Mouse (Mus musculus) thymus, adult 2 months (tissue): ENCODE measurements around the gene Itm2a. TPM values are rescaled to one million over a fixed set of nuclear protein-coding genes. Genes with fewer than 3 reads are reported as not detected.

Experiments used
- DNase-seq: peaks from one replicate; pipeline ENCODE4 v3.0.0; 2021
- H3K27ac ChIP-seq: fragments of 200-500 bp; 2 replicates; pipeline ENCODE4 v1.5.1; 2012; ENCODE audit warnings: low read length, control low read depth; ENCODE audit not compliant: control insufficient read depth, insufficient read depth
- H3K27me3 ChIP-seq: fragments of 200-500 bp; 2 replicates; pipeline ENCODE4 v1.6.1; 2012; ENCODE audit warnings: mild to moderate bottlenecking, low read length, moderate library complexity, mixed read lengths; ENCODE audit not compliant: control insufficient read depth, insufficient read depth
- H3K36me3 ChIP-seq: fragments of 200-500 bp; 2 replicates; pipeline ENCODE4 v1.6.1; 2012; ENCODE audit warnings: mild to moderate bottlenecking, low read length, moderate library complexity; ENCODE audit not compliant: control insufficient read depth, insufficient read depth
- H3K4me1 ChIP-seq: fragments of 200-500 bp; replicated peaks from 2 replicates; pipeline ENCODE4 v1.6.1; 2012; ENCODE audit warnings: low read length; ENCODE audit not compliant: control insufficient read depth, insufficient read depth
- H3K4me3 ChIP-seq: fragments of 200-500 bp; 2 replicates; pipeline ENCODE4 v1.5.1; 2012; ENCODE audit warnings: mild to moderate bottlenecking, low read length, control low read depth, moderate library complexity; ENCODE audit not compliant: control insufficient read depth, insufficient read depth
- CTCF ChIP-seq: fragments of 200-500 bp; IDR thresholded peaks from 2 replicates; pipeline ENCODE4 v1.5.1; 2012; ENCODE audit warnings: mild to moderate bottlenecking, control low read depth, low read length, moderate library complexity, borderline replicate concordance; ENCODE audit not compliant: control insufficient read depth, poor library complexity, insufficient read depth; ENCODE audit errors: extremely low read depth
- POLR2A ChIP-seq: fragments of 200-500 bp; IDR thresholded peaks from 2 replicates; pipeline ENCODE4 v1.6.1; 2012; ENCODE audit warnings: mild to moderate bottlenecking, low read length, control low read depth, moderate library complexity; ENCODE audit not compliant: control insufficient read depth, poor library complexity, insufficient read depth; ENCODE audit errors: extremely low read depth
- WGBS: fragments of 180-500 bp; shearing (Covaris S2); methylation state at CpG from one replicate; pipeline ENCODE4 v1.1.7; 2018; 5-methylcytosine and 5-hydroxymethylcytosine counted together
- polyA plus RNA-seq: library from polyadenylated mRNA; depleted of rRNA; stranded (reverse); fragments of >200 nt; gene quantifications from 2 replicates; pipeline ENCODE4 v1.2.3, GENCODE M21; 2012; rRNA removed

Gene Itm2a
- 98.5 and 100 TPM in 2 replicates for polyA plus RNA-seq

DNA sequence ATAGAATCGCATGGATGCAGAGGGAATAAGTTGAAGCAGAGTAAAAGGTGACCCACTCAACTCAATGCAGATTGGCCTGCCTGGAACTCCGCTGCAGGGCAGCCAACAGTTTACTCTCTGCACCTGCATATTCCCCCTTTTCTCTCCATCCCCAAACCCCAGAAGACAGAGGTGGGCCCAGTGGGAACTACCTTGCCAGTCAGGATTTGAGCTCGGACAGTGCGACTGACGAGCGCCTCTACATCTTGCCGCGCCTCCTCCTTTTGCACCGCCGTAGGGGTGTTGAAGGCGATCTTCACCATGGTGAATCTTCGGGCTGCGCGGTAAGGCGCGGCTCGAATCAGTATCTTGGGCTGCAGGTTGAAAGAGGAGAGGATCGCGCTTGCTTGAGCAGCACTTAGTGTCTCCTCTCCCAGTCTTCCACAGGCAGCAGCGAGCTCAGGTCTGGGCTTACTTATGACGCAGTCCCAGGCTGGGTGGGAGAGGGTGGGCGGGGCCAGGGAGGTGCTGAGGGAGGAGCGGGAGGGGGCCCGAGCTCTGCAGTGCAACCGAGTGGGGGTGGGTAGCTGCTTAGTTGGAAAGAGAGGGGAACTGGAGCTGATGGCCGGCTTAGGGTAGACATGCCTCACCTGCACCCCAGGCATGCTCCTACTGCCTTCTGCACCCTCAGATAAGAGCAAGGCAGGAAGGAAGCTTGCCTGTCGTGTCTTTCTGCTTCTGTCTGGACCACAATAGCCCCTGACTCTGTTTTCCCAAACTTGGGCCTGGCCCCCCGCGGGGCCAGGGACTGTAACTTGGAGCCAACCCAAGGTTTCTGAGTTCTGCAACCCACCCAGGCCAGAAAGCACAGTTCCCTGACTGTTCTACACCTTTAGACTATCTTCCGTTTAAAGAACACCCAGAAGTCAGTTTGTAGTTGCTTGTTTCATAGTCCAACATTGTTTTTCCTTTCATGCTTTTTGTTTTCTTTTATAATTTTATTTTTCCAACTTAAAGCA lies at the start of gene Itm2a:
Gene Itm2a, minus strand, starts transcription at position 462 of the 998 bp plus-strand sequence.
- no peaks in the 10 kb centered on the region for H3K36me3 ChIP-seq
- 4% methylated on average over 28 of the region's 30 CpGs for WGBS
- H3K27me3 ChIP-seq = no peaks in the 10 kb centered on the region
- H3K4me1 ChIP-seq = peaks cover 3% of the 10 kb centered on the region; the same call in 1 of the 2 replicates
- no peak for TF ChIP-seq POLR2A
- no peak for TF ChIP-seq CTCF
- peak within 1 kb of the TSS; percentile 4 for H3K27ac ChIP-seq
- DNase-seq = peak; percentile 38
- H3K4me3 ChIP-seq = peak within 1 kb of the TSS; percentile 81

GRCm38 (mm10) chrX:107435887-107436286 lies 32.7 kb upstream of the Itm2a start:
- Histone ChIP-seq H3K27ac (no peak overlapping the region), H3K4me1 (no peaks in the 10 kb centered on the region), H3K36me3 (no peaks in the 10 kb centered on the region), H3K27me3 (no peaks in the 10 kb centered on the region), H3K4me3 (no peak overlapping the region)
- WGBS = 3% methylated on average over 2 of the region's 2 CpGs
- TF ChIP-seq POLR2A (no peak), CTCF (no peak)
- no peak for DNase-seq

- TF ChIP-seq POLR2A (no peak), CTCF (no peak)
- Histone ChIP-seq H3K27me3 (no peaks in the 10 kb centered on the region), H3K27ac (no peak overlapping the region), H3K4me3 (no peak overlapping the region), H3K4me1 (no peaks in the 10 kb centered on the region; the same call in 1 of the 2 replicates), H3K36me3 (no peaks in the 10 kb centered on the region)
- DNase-seq = no peak
- 11% methylated on average over 2 of the region's 2 CpGs for WGBS
These were observed 18.1 kb upstream of the Itm2a start for GRCm38 (mm10) chrX:107421304-107421703.

GRCm38 (mm10) chrX:107417345-107417744 lies 14.2 kb upstream of the Itm2a start:
- WGBS = 92% methylated on average over 3 of the region's 3 CpGs
- Histone ChIP-seq H3K27ac (no peak overlapping the region), H3K27me3 (no peaks in the 10 kb centered on the region), H3K4me1 (no peaks in the 10 kb centered on the region), H3K4me3 (no peak overlapping the region), H3K36me3 (no peaks in the 10 kb centered on the region)
- TF ChIP-seq CTCF = no peak
- no peak for TF ChIP-seq POLR2A
- no peak for DNase-seq

DNA sequence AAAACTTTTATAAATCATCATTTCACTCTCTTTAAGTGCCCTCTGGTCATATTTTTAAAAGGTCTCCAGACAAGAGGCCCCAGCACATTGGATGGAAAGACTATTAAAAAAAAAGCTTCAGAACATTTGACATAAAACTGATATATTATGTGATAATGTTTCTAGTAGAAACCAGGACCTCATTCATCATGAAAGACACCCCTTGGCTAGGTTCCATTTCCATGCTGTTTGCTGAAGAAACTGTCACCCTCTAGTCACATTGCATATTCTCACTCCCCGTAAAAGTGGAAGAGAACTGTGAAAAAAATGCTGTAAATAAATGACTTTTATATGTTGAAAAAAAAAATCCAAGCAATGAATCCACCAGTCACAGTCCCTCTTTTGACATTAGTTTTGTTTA lies 12.8 kb upstream of the Itm2a start:
- Histone ChIP-seq H3K4me3 (no peak overlapping the region), H3K27ac (no peak overlapping the region), H3K27me3 (no peaks in the 10 kb centered on the region), H3K36me3 (no peaks in the 10 kb centered on the region), H3K4me1 (no peaks in the 10 kb centered on the region)
- 87% methylated on average over 1 of the region's 1 CpGs for WGBS
- TF ChIP-seq POLR2A (no peak), CTCF (no peak)
- no peak for DNase-seq

GRCm38 (mm10) chrX:107402481-107402880 lies 695 bp downstream of the Itm2a start:
- peak; percentile 6 for DNase-seq
- no peak overlapping the region; the same call in 1 of the 2 replicates for H3K27ac ChIP-seq
- H3K4me3 ChIP-seq = peak overlapping the region; percentile 81

More at GRCm38 (mm10) chrX:107402481-107402880, 695 bp downstream of the Itm2a start:
- TF ChIP-seq CTCF (no peak), POLR2A (no peak)
- Histone ChIP-seq H3K4me1 (peaks cover 3% of the 10 kb centered on the region; the same call in 1 of the 2 replicates), H3K36me3 (no peaks in the 10 kb centered on the region), H3K27me3 (no peaks in the 10 kb centered on the region)
- WGBS = 3% methylated on average over 18 of the region's 18 CpGs
